Mouse (Mus musculus) cerebral cortex, adult 2 months (tissue): Measurements from ENCODE around the gene Strc.

Experiments
- WGBS: fragments of 180-500 bp; shearing (Covaris S2); methylation state at CpG from one replicate; pipeline ENCODE4 v1.1.7; 2018; 5-methylcytosine and 5-hydroxymethylcytosine counted together

Strc gene

DNA sequence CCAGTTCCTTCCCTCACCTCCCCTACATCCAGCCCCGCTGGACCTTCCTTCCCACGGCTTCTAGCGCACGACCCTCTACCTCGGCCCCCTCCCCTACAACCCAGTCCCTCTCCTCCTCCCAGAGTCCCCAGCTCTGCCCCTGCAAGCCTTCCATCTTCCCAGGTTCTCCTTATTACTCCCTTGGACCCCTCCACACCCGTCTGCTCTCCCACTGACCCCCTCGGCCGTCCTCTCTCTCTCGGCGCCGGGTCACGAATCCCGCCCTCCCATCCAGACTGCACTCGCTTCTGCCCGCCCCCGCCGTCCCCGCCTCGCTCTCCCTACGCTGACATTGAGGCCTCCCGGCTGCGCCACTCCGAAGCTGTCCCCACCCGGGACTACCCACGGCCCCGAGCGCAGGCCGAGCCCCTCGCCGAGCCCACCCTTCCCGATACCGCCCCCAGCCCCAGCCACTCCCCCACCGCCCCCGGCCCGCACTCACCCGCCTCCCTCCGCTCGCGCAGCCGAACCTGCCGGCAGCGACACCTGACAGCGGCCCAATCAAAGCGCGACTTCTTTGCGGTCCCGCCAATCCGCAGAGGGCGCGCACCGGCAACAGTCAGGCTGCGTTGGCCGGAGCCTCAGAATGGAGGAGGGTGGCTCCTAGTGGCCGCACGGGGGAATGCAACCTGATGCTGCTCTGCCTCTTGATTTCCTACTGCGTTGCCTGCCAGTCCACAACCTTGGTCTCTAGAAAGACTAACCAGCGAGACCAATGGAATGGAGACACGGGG lies 32.0 kb downstream of the Strc start, which contains the start of gene Ppip5k1:
Gene Ppip5k1, minus strand, starts transcription at position 577 of the 773 bp plus-strand sequence.
- WGBS: under 1% methylated on average over 57 of the region's 58 CpGs

DNA sequence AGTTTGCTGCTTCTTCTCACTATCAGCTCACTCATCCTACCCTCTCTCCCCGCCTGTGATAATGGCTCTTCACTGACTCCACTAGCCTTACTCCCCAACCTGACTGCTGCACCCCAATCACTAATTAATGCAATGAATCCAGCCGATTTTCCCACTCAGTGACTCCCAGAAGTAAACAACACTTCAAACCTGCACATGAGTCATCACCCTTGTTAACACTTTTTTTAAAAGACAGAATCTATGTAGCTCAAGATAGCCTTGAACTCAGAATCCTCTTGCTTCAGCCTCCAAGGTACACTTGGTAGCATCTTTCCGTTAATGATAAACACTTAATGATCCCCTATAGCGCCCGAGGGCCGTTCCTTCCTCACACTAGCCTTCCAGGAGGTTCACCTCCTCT lies 32.6 kb downstream of the Strc start:
- WGBS: 3% methylated on average over 6 of the region's 6 CpGs

DNA sequence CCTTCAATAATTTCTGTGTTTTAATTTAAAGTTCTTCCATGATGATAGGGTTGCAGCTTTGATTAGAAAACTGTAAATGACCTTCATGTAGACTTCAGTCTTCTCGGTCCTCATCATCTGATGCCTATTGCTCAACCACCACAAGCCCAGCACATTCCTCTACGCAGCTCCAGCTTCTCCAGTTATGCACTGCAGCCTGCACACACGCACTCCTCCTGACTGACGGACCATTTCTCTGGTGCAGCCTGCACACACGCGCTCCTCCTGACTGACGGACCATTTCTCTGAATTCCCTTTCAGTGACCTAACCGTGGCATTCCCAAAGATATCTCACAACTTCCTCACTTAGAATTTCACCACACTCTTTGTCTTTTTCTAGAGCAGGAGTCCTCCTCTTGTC lies 33.8 kb downstream of the Strc start:
- WGBS: 62% methylated on average over 8 of the region's 8 CpGs

DNA sequence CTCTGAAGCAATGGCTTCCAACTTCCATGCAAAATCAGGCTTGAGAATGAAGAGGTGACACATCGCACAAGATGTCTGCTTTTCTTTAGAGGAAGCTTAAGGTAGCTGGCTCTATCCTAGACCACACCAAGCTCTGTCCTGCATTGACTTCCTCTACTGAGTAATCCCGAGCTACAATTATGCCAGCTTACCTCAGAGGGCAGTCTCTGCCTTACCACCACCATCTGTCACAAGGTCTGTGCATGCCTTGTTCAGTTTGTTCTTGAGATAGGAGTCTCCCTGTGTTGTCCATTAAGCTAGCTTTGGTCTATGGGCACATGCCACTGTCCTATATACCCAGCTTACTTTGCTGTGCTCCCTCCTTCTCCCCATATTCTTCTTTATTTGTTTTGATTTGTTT lies 57.5 kb downstream of the Strc start:
- WGBS: 83% methylated on average over 2 of the region's 2 CpGs

DNA sequence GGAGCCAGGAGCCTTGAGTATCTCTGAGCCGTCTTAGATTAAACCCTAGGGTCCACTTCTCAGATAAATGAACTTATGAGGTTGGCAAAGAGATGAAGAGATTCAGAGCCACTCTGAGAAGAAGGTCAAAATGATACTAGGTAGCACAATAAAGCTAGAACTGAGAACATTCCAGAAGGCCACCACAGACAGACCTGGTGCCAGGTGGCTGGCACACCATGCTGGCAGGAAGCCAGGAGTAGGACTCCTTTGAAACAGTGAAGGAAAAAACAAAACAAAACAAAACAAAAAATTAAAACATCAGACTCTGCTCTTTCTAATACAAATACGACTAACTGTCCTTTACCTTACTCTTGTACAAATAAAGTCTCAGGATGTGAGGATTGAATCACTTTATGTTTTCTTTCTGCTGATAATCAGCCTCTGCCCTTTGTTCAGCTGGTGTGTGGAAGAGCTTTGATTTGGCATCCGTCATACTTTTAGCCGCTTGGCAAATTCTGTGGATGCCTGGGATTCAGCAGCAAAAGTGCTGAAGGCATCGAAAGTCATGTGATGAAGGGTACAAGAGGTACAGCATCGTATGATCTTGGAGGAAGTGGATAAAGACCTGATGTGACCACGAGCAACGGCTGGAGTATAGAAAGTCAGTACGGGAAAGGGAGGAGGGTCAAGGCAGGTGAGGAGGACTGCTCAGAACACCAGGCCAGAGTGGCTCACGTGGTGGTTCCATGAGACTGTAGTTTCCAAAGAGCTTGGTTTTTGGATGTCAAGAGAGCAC lies 63.1 kb downstream of the Strc start:
- 84% methylated on average over 10 of the region's 10 CpGs for WGBS

DNA sequence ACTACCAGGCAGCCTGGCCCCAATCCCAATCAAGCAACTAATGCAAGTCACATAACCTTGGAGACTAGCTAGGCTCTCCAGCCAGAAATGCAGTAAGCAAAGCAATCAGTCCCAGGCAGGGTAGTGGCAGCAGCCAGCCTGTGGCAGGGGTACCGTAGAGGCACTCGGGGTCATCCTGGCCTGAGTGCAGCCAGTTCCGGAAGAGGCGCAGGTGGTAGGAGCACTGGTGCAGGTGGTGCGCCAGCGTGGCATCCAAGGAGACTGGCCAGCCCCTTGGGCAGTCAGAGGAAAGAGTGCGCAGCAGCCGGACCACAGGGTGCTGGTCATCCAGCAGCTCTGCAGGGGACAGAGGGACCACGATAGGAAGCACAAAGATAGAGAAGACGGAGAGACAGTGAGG lies 63.9 kb downstream of the Strc start:
- WGBS: 79% methylated on average over 10 of the region's 10 CpGs

DNA sequence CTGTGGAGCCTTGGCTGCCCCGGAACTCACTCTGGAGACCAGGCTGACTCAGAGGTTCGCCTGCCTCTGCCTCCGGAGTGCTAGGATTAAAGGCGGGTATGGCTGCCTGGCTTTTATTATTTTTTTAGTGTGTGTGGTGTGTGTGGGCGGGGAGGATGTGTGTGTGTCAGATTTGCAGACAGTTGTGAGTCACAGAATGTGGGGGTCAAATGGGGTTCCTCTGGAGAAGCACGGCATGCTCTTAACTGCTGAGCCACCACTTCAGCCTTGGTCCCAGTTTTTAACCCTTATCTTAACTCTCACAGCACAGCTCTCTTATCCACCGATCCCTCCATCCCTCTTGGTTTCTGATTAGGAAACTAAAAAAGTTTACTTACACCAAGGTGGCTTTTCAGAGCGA lies 70.7 kb downstream of the Strc start:
- WGBS: 72% methylated on average over 8 of the region's 8 CpGs
